Mouse (Mus musculus) cerebellum, adult 9-11 months (tissue): ENCODE measurements around the gene Ncbp3.
A peak's percentile ranks its signal among the peaks of the same experiment; 100 is the strongest.
"Not testable (repeated sequence)": the region's sequence is repeated elsewhere in the genome, so short reads cannot be mapped to it uniquely, and the experiment has no call there.

Source experiments
- DNase-seq: peaks from one replicate; pipeline ENCODE4 v3.0.0; 2022

Ncbp3 gene

DNA sequence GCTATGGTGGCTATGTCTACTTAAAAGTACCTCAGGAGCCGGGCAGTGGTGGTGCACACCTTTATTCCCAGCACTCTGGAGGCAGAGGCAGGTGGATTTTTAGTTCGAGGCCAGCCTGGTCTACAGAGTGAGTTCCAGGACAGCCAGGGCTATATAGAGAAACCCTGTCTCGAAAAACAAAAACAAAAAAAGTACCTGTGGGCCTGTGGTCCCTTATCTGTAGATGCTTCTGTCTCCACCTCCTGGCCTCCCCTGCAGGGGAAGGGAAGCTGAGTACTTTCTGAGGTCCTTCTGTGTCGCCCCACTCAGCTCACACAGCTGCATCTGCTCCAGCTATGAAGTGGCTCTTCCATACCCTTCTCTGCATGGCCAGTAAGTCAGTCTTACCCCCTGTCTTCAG is 42.7 kb downstream of the Ncbp3 start, which contains the start of gene Itgae:
Gene Itgae, plus strand, starts transcription at position 301 of the 400 bp plus-strand sequence.
- no peak for DNase-seq

DNA sequence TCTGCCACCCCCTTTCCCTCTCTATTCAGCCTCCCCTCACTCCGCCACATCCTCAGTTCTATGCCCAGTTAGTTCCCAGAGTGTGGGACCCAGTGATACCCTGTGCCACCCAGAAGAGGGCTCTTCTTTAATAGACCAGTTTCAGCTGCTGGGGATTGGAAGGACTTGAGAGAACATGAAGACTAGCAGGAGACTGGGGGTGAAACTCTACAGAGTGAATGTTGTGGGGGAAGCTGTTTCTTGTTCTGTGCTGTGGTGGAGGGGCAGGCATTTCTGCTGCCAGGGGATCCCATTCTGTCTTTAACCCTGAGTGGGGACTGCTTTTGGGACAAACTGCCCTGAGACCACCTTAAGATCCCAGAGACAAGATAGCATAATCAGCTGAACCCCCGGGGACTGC is 43.2 kb downstream of the Ncbp3 start:
- DNase-seq: no peak

DNA sequence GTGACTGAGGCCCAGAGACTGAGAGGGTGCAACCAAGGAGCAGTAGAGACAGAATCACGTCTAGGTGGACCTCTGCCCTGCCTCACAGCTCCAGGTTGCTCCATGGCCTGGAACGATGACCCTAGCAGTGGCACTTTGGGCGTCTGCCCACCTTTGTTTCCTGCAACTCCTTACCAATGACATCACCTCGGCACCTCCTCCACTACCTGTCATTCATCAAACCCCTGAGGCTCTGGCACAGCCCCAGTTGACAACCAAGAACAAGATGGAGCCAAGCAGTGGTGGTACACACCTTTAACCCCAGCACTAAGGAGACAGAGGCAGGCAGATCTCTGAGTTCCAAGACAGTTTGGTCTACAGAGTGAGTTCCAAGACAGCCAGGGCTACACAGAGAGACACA is 44.5 kb downstream of the Ncbp3 start:
- no peak for DNase-seq

GRCm38 (mm10) chr11:73092877-73093276 is 45.3 kb downstream of the Ncbp3 start:
- DNase-seq: no peak

GRCm38 (mm10) chr11:73094231-73094995 is 46.8 kb downstream of the Ncbp3 start:
- no peak for DNase-seq

- no peak for DNase-seq
Observed at GRCm38 (mm10) chr11:73098860-73099259, 51.3 kb downstream of the Ncbp3 start.

GRCm38 (mm10) chr11:73099976-73100750 is 52.6 kb downstream of the Ncbp3 start:
- DNase-seq: no peak

DNA sequence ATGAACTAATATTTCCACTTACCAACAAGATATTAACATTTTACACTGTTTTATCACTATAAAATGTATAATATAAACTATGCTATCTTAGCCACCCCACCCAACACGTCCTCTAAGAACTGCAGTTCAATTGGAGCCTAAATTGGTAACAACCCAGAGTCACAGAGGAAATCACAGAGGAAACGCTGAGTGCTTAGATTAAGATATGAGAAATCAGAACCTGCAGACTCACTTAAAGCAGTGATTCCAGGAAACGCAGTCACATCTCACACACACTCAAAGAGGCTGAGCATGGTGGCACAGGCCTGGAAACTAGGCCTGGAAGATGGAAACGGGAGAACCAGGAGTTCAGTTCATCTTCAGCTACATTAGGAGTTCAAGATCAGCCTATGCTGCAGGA is 53.7 kb downstream of the Ncbp3 start:
- no peak for DNase-seq

DNA sequence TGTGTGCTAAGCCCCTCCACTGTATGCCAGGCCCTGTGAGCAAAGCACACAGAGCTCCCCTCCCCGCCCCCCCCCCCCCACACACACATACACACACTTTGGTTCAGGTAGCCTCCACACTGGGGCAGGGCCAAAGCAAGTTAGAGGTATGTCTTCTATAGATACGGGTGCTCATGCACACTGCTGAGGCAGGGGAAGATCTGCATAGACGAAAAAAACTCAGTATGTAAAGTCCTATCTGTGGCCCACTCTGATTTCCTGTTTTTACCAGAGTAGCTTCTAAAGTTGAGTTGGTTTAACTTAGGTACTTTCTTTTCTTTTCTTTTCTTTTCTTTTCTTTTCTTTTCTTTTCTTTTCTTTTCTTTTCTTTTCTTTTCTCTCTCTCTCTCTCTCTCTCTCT is 57.7 kb downstream of the Ncbp3 start:
- no peak for DNase-seq

GRCm38 (mm10) chr11:73107358-73107757 is 59.8 kb downstream of the Ncbp3 start:
- DNase-seq: not testable (repeated sequence)

DNA sequence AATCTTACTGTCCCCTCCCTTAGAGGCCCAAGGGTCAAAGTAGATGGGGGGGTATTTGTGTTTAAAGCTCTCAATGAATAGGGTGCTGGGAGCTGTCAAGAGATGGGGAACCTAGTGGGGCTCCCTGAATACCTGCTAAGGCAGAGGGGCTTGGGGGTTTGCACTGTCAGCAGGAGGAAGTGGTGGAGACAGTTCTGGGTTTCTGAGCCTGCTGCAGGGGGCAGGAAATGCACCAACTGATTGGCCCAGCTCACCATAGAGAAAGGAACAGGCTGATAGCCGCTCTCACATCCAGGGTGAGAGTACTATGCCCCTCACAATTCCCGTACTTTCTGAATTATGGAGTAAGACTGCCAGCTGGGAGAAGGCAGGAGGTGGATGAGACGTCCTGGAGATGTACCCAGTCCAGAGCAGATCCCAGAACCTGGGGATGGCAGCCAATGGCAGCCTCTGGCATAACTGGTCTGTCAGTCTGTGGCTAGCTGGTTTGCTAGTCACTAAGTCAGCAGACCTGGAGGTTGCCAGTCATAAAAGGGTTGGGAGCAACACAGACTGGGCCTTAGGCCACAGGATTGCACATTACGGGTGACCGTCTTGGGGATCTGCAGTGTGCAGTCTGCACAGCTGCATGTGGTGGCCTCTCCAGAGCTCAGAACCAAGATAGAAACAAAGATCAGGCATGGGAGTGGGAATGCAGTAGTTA is 60.8 kb downstream of the Ncbp3 start:
- DNase-seq: no peak

DNA sequence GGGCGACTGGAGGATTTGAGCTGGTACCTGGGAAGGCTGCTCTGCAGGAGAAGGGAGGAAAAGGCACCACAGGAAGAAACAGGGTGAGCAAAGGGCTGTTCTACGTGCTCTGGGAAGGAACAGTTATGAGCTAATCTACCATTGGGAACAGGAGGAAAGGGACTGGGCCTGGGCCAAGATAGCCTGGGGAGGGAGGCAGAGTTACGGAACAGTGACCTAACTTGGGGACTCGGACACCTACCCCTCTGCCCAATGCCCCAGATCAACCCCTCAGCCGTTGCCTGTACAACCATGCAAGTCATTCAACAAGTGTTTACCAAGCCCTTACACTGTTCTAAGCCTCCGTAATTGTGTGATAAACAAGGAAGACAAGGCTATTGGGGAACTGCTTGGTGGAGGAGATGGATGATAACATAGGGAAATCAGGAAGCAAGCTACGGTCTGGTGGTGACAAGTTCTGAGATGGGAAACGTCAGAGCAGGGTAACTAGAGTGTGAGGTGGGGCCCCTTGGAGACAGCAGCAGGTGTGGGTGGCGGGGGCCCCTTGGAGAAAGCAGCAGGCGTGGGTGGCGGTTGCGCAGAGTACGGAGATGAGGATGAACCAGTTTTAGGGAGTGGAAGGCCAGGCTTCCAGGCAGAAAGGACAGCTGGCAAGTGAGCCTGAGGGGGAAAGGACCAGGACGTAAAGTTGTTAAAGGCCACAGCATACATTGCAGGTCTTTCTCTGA is 61.5 kb downstream of the Ncbp3 start:
- DNase-seq: no peak

DNA sequence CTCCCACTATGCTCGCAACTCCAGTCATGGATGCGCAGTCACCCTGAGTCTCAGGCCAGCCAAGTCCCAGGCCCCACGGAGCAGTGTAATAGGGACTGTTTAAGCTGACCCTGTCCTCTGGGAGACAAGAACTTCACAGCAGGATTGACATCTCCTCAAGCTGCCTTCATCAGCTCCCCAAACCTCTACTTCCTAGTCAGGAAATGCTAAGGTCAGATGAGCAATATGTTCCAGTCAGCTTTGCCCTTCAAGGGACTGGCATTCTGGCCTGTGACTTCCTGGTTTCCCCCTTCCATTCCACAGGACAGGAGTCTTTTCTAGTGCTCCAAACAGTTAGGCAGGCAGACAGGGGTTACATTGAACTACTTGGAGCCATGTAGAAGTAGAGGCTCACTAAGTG is 62.4 kb downstream of the Ncbp3 start:
- no peak for DNase-seq

DNA sequence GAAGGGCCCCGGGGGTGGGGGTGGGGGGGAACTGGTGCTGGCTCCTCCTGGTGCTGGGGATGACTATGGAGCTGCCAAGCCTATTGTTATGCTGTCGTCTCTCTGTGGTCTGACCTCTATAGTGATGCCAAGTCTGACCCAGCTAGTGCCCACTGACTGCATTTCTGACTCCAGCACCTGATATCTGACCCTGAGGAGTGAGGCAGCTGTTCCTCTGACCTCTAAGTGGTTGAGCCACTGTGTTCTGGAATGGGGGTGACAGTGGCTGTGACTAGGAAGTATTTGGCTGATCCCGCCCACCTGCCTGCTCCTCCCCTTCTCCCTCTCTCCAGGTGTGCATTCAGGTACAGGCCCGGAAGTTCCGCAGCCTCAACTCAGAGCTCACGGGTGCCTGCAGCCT is 63.8 kb downstream of the Ncbp3 start:
- no peak for DNase-seq

GRCm38 (mm10) chr11:73126495-73126894 is 78.9 kb downstream of the Ncbp3 start:
- no peak for DNase-seq

DNA sequence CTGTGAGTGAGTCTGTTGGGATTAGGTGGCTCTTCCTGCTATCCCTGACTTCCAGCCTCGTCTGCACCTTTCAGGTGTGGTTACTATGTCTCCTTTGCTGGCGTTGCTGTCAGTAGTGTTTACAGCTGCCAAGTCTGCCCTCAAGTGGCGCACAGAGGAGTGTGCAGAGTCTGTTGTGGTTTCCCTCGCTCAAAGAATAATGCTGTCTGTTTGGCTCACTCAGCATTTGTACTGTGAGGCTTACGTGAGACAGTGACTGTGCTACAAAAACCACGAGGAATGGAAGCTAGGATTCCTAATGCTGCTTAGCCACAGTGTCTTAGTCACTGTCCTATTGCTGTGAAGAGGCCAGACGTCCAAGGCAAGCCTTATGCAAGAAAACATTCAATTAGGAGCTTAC is 83.4 kb downstream of the Ncbp3 start:
- no peak for DNase-seq

- DNase-seq: no peak
Observed at GRCm38 (mm10) chr11:73132999-73133398, 85.4 kb downstream of the Ncbp3 start.

DNA sequence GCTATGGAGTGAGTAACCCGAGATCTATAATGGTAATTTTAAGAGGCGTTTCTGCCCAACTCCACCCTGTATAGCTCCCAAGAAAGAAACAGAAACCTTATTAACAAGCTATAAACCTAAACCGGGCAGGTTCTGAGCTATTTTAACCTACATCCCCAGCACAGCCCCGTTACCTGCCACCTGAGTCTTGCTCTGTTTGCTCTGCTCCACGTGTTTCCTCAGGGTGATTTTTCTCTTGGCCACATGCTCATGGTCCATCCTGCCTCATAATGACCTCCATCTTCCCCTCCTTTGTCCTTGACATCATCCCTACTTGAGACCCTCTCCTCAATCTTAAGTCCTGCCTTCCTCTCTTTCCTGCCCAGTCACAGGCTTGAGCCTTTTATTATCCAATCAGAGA is 86.6 kb downstream of the Ncbp3 start:
- DNase-seq: no peak

DNA sequence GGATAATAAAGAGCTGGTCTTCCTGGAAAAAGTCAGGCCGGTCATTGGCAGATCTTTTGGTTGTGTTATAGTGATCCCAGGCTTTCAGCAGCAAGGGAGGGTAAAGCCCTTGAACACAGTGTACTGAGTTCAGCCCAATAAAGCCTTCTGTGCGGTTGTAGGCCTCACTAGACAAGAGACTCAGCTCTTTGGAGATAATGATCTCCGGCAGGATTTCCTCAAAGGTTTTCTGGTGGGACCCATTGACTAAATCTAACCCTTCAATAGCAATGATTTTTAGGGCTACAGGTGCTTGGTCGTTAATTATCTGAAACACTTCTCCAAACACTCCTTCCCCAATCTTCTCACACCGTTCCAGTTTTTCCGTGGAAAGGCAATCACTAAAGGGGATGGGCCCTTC is 89.0 kb downstream of the Ncbp3 start:
- no peak for DNase-seq

GRCm38 (mm10) chr11:73137116-73137515 is 89.5 kb downstream of the Ncbp3 start:
- no peak for DNase-seq

GRCm38 (mm10) chr11:73137591-73138501 is 90.3 kb downstream of the Ncbp3 start, which contains the start of gene Haspin:
Haspin (minus strand) TSS chr11:73138294.
- peak; percentile 82 for DNase-seq
